Mouse (Mus musculus): ENCODE results near the gene Ezh1. TPM values are rescaled to one million over a fixed set of nuclear protein-coding genes. Genes with fewer than 3 reads are reported as not detected.

Ezh1 gene
- polyA plus RNA-seq, 1 experiment from 2014 or later: 30.7 TPM

GRCm38 (mm10) chr11:101175636-101176116 is 50.6 kb downstream of the Ezh1 start:
- H3K4me2 ChIP-seq (ENCODE audit: low read depth, low read length): peak overlapping the region; percentile 58
- no peaks in the 10 kb centered on the region for H3K9me3 ChIP-seq (ENCODE audit: control insufficient read depth, low read length)
- H3K9ac ChIP-seq (replicated peaks; ENCODE audit: low read depth, low read length): peak overlapping the region; percentile 54; the same call in 1 of the 2 replicates
- H3K4me1 ChIP-seq (ENCODE audit: control insufficient read depth, insufficient read depth, low read length): peaks cover 39% of the 10 kb centered on the region; the same call in 1 of the 2 replicates
- peak overlapping the region; percentile 36 for H3K4me3 ChIP-seq (ENCODE audit: low read depth, low read length)
- ATAC-seq (ENCODE audit: low read depth): no peak
- WGBS: 8% methylated on average over 11 of the region's 11 CpGs
- H3K27me3 ChIP-seq (ENCODE audit: control insufficient read depth, insufficient read depth, low read length): peaks cover 13% of the 10 kb centered on the region
- H3K36me3 ChIP-seq (ENCODE audit: control insufficient read depth, insufficient read depth, low read length): no peaks in the 10 kb centered on the region
- H3K27ac ChIP-seq (ENCODE audit: low read depth, low read length): no peak overlapping the region

- no peak for ATAC-seq (ENCODE audit: low read depth)
- Histone ChIP-seq H3K9ac (replicated peaks; ENCODE audit: low read depth, low read length) (peak within 1 kb of the TSS; percentile 54), H3K9me3 (ENCODE audit: control insufficient read depth, low read length) (no peaks in the 10 kb centered on the region), H3K4me2 (ENCODE audit: low read depth, low read length) (peak within 1 kb of the TSS; percentile 59), H3K4me3 (ENCODE audit: low read depth, low read length) (peak within 1 kb of the TSS; percentile 36), H3K27me3 (ENCODE audit: control insufficient read depth, insufficient read depth, low read length) (peaks cover 13% of the 10 kb centered on the region), H3K36me3 (ENCODE audit: control insufficient read depth, insufficient read depth, low read length) (no peaks in the 10 kb centered on the region), H3K4me1 (ENCODE audit: control insufficient read depth, insufficient read depth, low read length) (peaks cover 45% of the 10 kb centered on the region), H3K27ac (ENCODE audit: low read depth, low read length) (peak within 1 kb of the TSS; percentile 72)
- WGBS: 14% methylated on average over 14 of the region's 14 CpGs
These were observed 51.2 kb downstream of the Ezh1 start, which contains the start of gene Ccr10 for GRCm38 (mm10) chr11:101174851-101175628. Gene Ccr10 (minus strand): TSS chr11:101175443.

- 35% methylated on average over 9 of the region's 9 CpGs for WGBS
These were observed 51.9 kb downstream of the Ezh1 start for GRCm38 (mm10) chr11:101174389-101174745.

GRCm38 (mm10) chr11:101173631-101174388 is 52.5 kb downstream of the Ezh1 start:
- under 1% methylated on average over 61 of the region's 61 CpGs for WGBS
- H3K36me3 ChIP-seq (ENCODE audit: control insufficient read depth, insufficient read depth, low read length): no peaks in the 10 kb centered on the region
- H3K9me3 ChIP-seq (ENCODE audit: control insufficient read depth, low read length): no peaks in the 10 kb centered on the region
- H3K4me3 ChIP-seq (ENCODE audit: low read depth, low read length): peak overlapping the region; percentile 22; the same call in 1 of the 2 replicates
- peak; percentile 38; the same call in 1 of the 2 replicates for ATAC-seq (ENCODE audit: low read depth)
- peaks cover 16% of the 10 kb centered on the region for H3K27me3 ChIP-seq (ENCODE audit: control insufficient read depth, insufficient read depth, low read length)
- peak overlapping the region; percentile 57 for H3K27ac ChIP-seq (ENCODE audit: low read depth, low read length)
- H3K4me1 ChIP-seq (ENCODE audit: control insufficient read depth, insufficient read depth, low read length): peaks cover 55% of the 10 kb centered on the region
- H3K4me2 ChIP-seq (ENCODE audit: low read depth, low read length): peak overlapping the region; percentile 59
- H3K9ac ChIP-seq (replicated peaks; ENCODE audit: low read depth, low read length): peak overlapping the region; percentile 51

More at GRCm38 (mm10) chr11:101174389-101174745, 51.9 kb downstream of the Ezh1 start:
- Histone ChIP-seq H3K4me3 (ENCODE audit: low read depth, low read length) (peak overlapping the region; percentile 22; the same call in 1 of the 2 replicates), H3K9me3 (ENCODE audit: control insufficient read depth, low read length) (no peaks in the 10 kb centered on the region), H3K9ac (replicated peaks; ENCODE audit: low read depth, low read length) (peak overlapping the region; percentile 51), H3K4me1 (ENCODE audit: control insufficient read depth, insufficient read depth, low read length) (peaks cover 51% of the 10 kb centered on the region), H3K27ac (ENCODE audit: low read depth, low read length) (peak overlapping the region; percentile 57; the same call in 1 of the 2 replicates), H3K36me3 (ENCODE audit: control insufficient read depth, insufficient read depth, low read length) (no peaks in the 10 kb centered on the region), H3K27me3 (ENCODE audit: control insufficient read depth, insufficient read depth, low read length) (peaks cover 13% of the 10 kb centered on the region), H3K4me2 (ENCODE audit: low read depth, low read length) (peak overlapping the region; percentile 59)
- no peak for ATAC-seq (ENCODE audit: low read depth)

GRCm38 (mm10) chr11:101173112-101173511 is 53.2 kb downstream of the Ezh1 start:
- Histone ChIP-seq H3K4me3 (ENCODE audit: low read depth, low read length) (0 out of 2 replicates have a peak overlapping the region, but pooled peaks have one; percentile 22), H3K4me2 (ENCODE audit: low read depth, low read length) (peak overlapping the region; percentile 59; the same call in 1 of the 2 replicates), H3K9me3 (ENCODE audit: control insufficient read depth, low read length) (no peaks in the 10 kb centered on the region), H3K36me3 (ENCODE audit: control insufficient read depth, insufficient read depth, low read length) (no peaks in the 10 kb centered on the region), H3K4me1 (ENCODE audit: control insufficient read depth, insufficient read depth, low read length) (peaks cover 55% of the 10 kb centered on the region), H3K27ac (ENCODE audit: low read depth, low read length) (no peak overlapping the region; the same call in 1 of the 2 replicates), H3K9ac (replicated peaks; ENCODE audit: low read depth, low read length) (no peak overlapping the region), H3K27me3 (ENCODE audit: control insufficient read depth, insufficient read depth, low read length) (peaks cover 17% of the 10 kb centered on the region)
- no peak for ATAC-seq (ENCODE audit: low read depth)
- 6% methylated on average over 11 of the region's 11 CpGs for WGBS

- Histone ChIP-seq H3K27me3 (ENCODE audit: control insufficient read depth, insufficient read depth, low read length) (peaks cover 16% of the 10 kb centered on the region), H3K9ac (replicated peaks; ENCODE audit: low read depth, low read length) (peak overlapping the region; percentile 63), H3K9me3 (ENCODE audit: control insufficient read depth, low read length) (no peaks in the 10 kb centered on the region), H3K27ac (ENCODE audit: low read depth, low read length) (peak overlapping the region; percentile 82), H3K4me1 (ENCODE audit: control insufficient read depth, insufficient read depth, low read length) (peaks cover 52% of the 10 kb centered on the region), H3K4me3 (ENCODE audit: low read depth, low read length) (peak overlapping the region; percentile 50), H3K4me2 (ENCODE audit: low read depth, low read length) (peak overlapping the region; percentile 87), H3K36me3 (ENCODE audit: control insufficient read depth, insufficient read depth, low read length) (peaks cover 4% of the 10 kb centered on the region)
- WGBS: 14% methylated on average over 5 of the region's 5 CpGs
- no peak for ATAC-seq (ENCODE audit: low read depth)
These were observed 53.8 kb downstream of the Ezh1 start for GRCm38 (mm10) chr11:101172434-101172815.

GRCm38 (mm10) chr11:101171721-101172433 is 54.4 kb downstream of the Ezh1 start:
- H3K27me3 ChIP-seq (ENCODE audit: control insufficient read depth, insufficient read depth, low read length): peaks cover 17% of the 10 kb centered on the region
- H3K4me3 ChIP-seq (ENCODE audit: low read depth, low read length): peak overlapping the region; percentile 50
- no peaks in the 10 kb centered on the region for H3K9me3 ChIP-seq (ENCODE audit: control insufficient read depth, low read length)
- under 1% methylated on average over 31 of the region's 31 CpGs for WGBS
- peaks cover 49% of the 10 kb centered on the region for H3K4me1 ChIP-seq (ENCODE audit: control insufficient read depth, insufficient read depth, low read length)
- peak overlapping the region; percentile 63 for H3K9ac ChIP-seq (replicated peaks; ENCODE audit: low read depth, low read length)
- H3K27ac ChIP-seq (ENCODE audit: low read depth, low read length): peak overlapping the region; percentile 82
- peak overlapping the region; percentile 87 for H3K4me2 ChIP-seq (ENCODE audit: low read depth, low read length)
- ATAC-seq (ENCODE audit: low read depth): peak; percentile 64
- peaks cover 7% of the 10 kb centered on the region for H3K36me3 ChIP-seq (ENCODE audit: control insufficient read depth, insufficient read depth, low read length)

- no peaks in the 10 kb centered on the region for H3K9me3 ChIP-seq (ENCODE audit: control insufficient read depth, low read length)
- peak within 1 kb of the TSS; percentile 82 for H3K27ac ChIP-seq (ENCODE audit: low read depth, low read length)
- H3K27me3 ChIP-seq (ENCODE audit: control insufficient read depth, insufficient read depth, low read length): peaks cover 25% of the 10 kb centered on the region
- WGBS: under 1% methylated on average over 49 of the region's 50 CpGs
- peaks cover 12% of the 10 kb centered on the region for H3K36me3 ChIP-seq (ENCODE audit: control insufficient read depth, insufficient read depth, low read length)
- peaks cover 47% of the 10 kb centered on the region for H3K4me1 ChIP-seq (ENCODE audit: control insufficient read depth, insufficient read depth, low read length)
- H3K9ac ChIP-seq (replicated peaks; ENCODE audit: low read depth, low read length): peak within 1 kb of the TSS; percentile 64
- peak within 1 kb of the TSS; percentile 60 for H3K4me3 ChIP-seq (ENCODE audit: low read depth, low read length)
- peak; percentile 96 for ATAC-seq (ENCODE audit: low read depth)
- H3K4me2 ChIP-seq (ENCODE audit: low read depth, low read length): peak within 1 kb of the TSS; percentile 90
These were observed 55.3 kb downstream of the Ezh1 start, which contains the start of gene Plekhh3 for GRCm38 (mm10) chr11:101170811-101171610. Gene Plekhh3 (minus strand): TSS chr11:101171351.

Data from neural tube, embryonic 14.5 days (tissue).